Mouse (Mus musculus) neutrophil, adult 83 days (primary cell): ENCODE measurements around the gene Ccdc127. TPM values are rescaled to one million over a fixed set of nuclear protein-coding genes. Genes with fewer than 3 reads are reported as not detected.

Source experiments
- total RNA-seq, 2 experiments: library from RNA; stranded (reverse); gene quantifications; one replicate each; pipeline ENCODE4 v1.2.4; 2023

Ccdc127 gene
- 10 to 100 TPM; 14.0 to 15.3 TPM for total RNA-seq

DNA sequence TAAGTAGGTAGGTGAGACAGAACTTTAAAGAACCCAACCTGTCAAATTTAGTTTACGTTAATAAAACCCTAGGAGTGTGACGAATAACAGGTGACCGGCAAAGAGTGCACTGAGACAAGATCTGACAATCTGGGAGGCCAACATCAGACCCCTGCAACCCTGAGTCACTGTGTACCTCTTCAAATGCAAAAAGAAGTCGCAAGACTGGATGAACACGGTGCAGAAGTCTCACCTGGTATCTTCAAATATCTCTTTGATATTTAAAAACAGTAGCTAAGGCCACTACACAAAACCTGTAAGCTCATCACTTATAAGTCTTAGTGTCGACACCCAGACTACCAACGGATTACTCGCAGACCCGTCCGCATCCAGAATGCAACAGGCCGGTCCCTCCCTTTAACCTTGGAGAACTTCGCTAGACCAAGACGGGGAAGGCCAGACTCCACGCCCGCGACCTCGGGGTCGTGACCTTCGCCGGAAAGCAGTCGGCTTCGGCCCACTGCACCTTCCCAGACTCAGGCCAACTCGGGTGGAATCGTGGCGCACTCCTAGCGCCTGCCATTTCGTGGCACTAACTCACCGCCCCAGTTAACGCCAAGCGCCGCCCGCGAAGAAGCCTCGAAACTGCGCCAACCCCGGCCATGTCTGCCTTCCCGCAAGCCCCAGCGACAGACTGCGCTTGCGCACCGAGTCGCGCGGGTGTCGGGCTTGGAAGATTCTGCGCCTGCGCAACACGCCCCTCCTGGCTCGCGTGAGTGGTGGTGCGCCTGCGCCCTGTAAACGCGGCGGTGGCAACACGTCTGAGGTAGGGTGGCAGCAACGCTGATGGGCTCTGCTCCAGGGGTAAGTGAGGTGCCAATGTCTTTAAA is at the start of gene Ccdc127, which contains the start of gene Sdha:
Gene Ccdc127, plus strand, starts transcription at position 744 of the 869 bp plus-strand sequence.
Gene Sdha, minus strand, starts transcription at position 715 of the 869 bp plus-strand sequence.

GRCm38 (mm10) chr13:74317170-74317849 is 32.8 kb upstream of the Ccdc127 start, which contains the start of gene Pdcd6:
TSS of gene Pdcd6 (minus strand) at chr13:74317580.

GRCm38 (mm10) chr13:74363859-74364235 is 13.7 kb downstream of the Ccdc127 start, which contains the start of gene Lrrc14b:
TSS of gene Lrrc14b (minus strand) at chr13:74364005.

DNA sequence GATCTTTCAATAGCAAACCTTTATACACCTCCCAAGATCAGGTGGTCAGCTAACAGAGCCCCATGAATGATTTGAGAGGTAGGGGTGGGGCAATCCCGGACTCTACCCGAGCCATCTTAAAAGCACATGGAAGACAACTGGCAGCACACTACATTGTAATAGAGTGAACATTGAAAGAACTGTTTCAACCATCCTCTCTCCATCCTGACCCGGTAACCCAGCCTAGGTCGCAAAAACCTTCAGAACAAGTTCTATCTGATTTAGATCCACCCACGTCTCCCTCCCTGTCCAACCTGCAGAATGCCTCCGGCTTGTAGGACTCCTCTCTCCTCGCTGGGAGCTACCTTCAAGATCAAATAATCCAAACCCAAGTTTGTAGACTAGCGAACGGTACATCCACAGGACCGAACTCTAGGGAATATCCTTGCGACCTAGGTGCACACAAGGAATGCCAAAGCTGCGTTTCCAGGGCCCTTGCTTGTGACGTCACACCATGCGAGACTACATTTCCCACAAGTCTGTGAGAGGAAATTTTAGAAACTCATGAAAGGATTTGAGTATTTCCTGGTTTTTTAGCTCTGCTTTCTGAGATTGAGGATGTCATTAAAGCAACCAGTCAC is 40.4 kb downstream of the Ccdc127 start, which contains the start of gene Zfp72:
Gene Zfp72, minus strand, starts transcription at position 466 of the 620 bp plus-strand sequence.

DNA sequence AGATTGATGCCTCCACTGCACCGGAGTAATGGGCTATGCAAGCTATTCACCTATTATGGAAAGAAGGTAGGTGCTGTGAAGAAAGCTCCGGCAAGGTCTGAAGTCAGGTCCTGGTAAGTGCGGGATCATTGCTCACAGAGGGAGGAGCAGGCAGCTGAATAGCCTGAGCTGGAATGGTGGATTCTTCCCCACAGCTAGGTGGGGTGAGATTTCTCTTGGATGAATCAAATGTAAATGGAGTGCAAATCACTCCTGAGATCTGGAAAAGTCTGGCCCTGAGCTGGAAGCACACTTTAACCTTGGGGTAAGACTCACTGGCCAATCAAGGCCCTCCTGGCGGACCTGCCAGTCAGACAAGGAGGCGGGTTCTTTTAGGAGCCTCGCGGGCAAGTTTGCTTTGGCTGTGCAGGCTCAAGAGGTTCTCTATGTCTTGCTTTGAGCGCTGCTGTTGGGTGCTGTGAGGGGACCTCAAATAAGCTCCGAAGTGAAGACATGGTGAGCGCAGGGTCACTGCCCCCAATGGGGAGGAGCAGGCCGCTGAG is 49.3 kb downstream of the Ccdc127 start, which contains the start of gene Ftl1-ps1:
Gene Ftl1-ps1, plus strand, starts transcription at position 397 of the 542 bp plus-strand sequence.

Other genes with a start within 250 kb of the Ccdc127 start
- not detected for gene Slc9a3, start 228.9 kb upstream of the Ccdc127 start, total RNA-seq
- gene Exoc3, start 141.6 kb upstream of the Ccdc127 start, total RNA-seq = 10 to 100 TPM; 45.5 to 51.2 TPM
- gene Ahrr, start 58.0 kb upstream of the Ccdc127 start, total RNA-seq = under 1 TPM; 0.51 to 0.88 TPM
- 100 to 1,000 TPM in 1 of 2 experiments, 10 to 100 TPM in 1; 75.6 to 102 TPM for gene Pdcd6, start 32.7 kb upstream of the Ccdc127 start, total RNA-seq
- gene Sdha, start within 50 bp of the Ccdc127 start, total RNA-seq = 10 to 100 TPM; 88.1 to 92.7 TPM
- gene Lrrc14b, start 13.7 kb downstream of the Ccdc127 start, total RNA-seq = not detected
- under 1 TPM; 0.15 to 0.49 TPM for gene Zfp72, start 40.5 kb downstream of the Ccdc127 start, total RNA-seq
- gene Ftl1-ps1, start 49.4 kb downstream of the Ccdc127 start, total RNA-seq = 1,000 to 10,000 TPM; 1,577 to 1,688 TPM
- gene Zfp825, start 143.7 kb downstream of the Ccdc127 start, total RNA-seq = 1 to 10 TPM; 7.1 to 7.7 TPM